9 mouse cellular contexts compared by ENCODE assay signal in the genomic region with DNA sequence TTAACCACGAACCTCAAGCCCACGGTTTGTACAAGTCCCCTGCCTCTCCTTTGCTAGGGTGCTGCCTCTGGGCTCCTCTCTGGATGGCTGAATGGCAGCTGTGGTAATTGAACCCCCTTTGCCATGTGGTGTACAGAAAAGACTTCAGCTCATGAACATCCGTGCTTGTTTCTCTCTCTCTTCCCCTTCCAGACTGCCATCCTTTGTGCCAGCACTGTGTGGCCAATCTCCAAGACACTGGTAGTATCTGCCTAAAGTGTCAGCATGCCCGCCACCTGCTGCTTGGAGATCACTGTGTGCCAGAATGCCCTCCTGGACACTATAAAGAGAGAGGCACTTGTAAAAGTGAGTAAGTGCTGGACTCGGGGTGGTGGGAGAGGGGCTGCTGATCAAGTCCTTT.
DNase-seq lines count a peak whose midpoint lies in the region.
"Had no signal": no experiment of that assay in that cellular context is flagged by ENCODE, and none has a peak within 500 bp of the region (broad histone marks: within the 10 kb centered on the region; RNA-seq: fewer than 3 reads in every experiment).

No protein-coding gene starts in this region.

- DNase-seq in left cerebral cortex, postnatal 10 days (ENCODE audit: extremely low spot score in 1 of 2, low spot score in 2 of 2): peak; percentile 11 to 30
- DNase-seq in left cerebral cortex, postnatal 25 days (ENCODE audit: low spot score in 2 of 2): no peak
- peak; percentile 48 for DNase-seq in cerebellum, adult 8-10 months
- DNase-seq in cerebellum, postnatal 36 days: peak; percentile 76 to 78
- DNase-seq in layer of hippocampus, adult 9-11 months: peak; percentile 24
- DNase-seq in spleen, postnatal 36 days (ENCODE audit: low spot score in 2 of 2): no peak
- no peak for DNase-seq in adrenal gland, postnatal 36 days
- DNase-seq: lung, postnatal 10 days; thymus, postnatal 36 days had no signal

- intact Hi-C loops in left cerebral cortex, postnatal 10 days (cut with DNase I): no loop called here
- intact Hi-C loops in left cerebral cortex, postnatal 25 days (cut with DNase I): no loop called here

Comparison
In these comparisons a context has a peak if more than half of its experiments do, and no peak if none do; other contexts are left out.
1. DNase-seq: peak in left cerebral cortex, postnatal 10 days (2 of 2), cerebellum, adult 8-10 months (single experiment), cerebellum, postnatal 36 days (2 of 2) and layer of hippocampus, adult 9-11 months (single experiment); none in left cerebral cortex, postnatal 25 days (0 of 2), spleen, postnatal 36 days (0 of 2) and adrenal gland, postnatal 36 days (0 of 2).